Mouse (Mus musculus) MEL (cell line): ENCODE data around the gene Sapcd2. TPM values are rescaled to one million over a fixed set of nuclear protein-coding genes. Genes with fewer than 3 reads are reported as not detected.

Experiments used
- DNase-seq: peaks from one replicate; pipeline ENCODE4 v3.0.0; 2011; ENCODE audit warnings: low read depth, low spot score
- H3K27ac ChIP-seq: 2 replicates; pipeline ENCODE4 v1.5.1; 2012; ENCODE audit warnings: low read depth, mild to moderate bottlenecking, control low read depth, low read length, moderate library complexity; ENCODE audit not compliant: control insufficient read depth
- H3K27me3 ChIP-seq, 2 experiments: fragments of 150-350 bp in 1 of 2; sonication (generic) in 1 of 2; 2 replicates each; pipeline ENCODE4 v1.6.1; 2012; ENCODE audit warnings: low read length in 2 of 2, mild to moderate bottlenecking in 2 of 2, improper control_type of control experiment in 1 of 2, moderate library complexity in 1 of 2; ENCODE audit not compliant: insufficient read depth in 2 of 2, control insufficient read depth in 1 of 2
- H3K36me3 ChIP-seq, 2 experiments: 2 replicates each; pipeline ENCODE4 v1.6.1; 2012 to 2014; ENCODE audit warnings: low read length in 2 of 2, improper control_type of control experiment in 1 of 2, inconsistent platforms in 1 of 2, mild to moderate bottlenecking in 1 of 2; ENCODE audit not compliant: insufficient read depth in 2 of 2, control insufficient read depth in 1 of 2
- H3K4me1 ChIP-seq, 2 experiments: fragments of 150-350 bp in 1 of 2; sonication (generic) in 1 of 2; 2 replicates each; pipeline ENCODE4 v1.6.1; 2012; ENCODE audit warnings: low read length in 2 of 2, improper control_type of control experiment in 1 of 2, mild to moderate bottlenecking in 1 of 2; ENCODE audit not compliant: insufficient read depth in 2 of 2, control insufficient read depth in 1 of 2
- H3K4me3 ChIP-seq, 2 experiments: fragments of 150-350 bp in 1 of 2; sonication (generic) in 1 of 2; 2 replicates each; pipeline ENCODE4 v1.5.1; 2012; ENCODE audit warnings: low read depth in 2 of 2, low read length in 2 of 2, mild to moderate bottlenecking in 2 of 2, moderate library complexity in 2 of 2, control low read depth in 1 of 2, improper control_type of control experiment in 1 of 2; ENCODE audit not compliant: control insufficient read depth in 1 of 2, insufficient read depth in 1 of 2
- H3K79me2 ChIP-seq: 2 replicates; pipeline ENCODE4 v1.6.1; 2012; ENCODE audit warnings: mild to moderate bottlenecking, low read length, moderate library complexity; ENCODE audit not compliant: control insufficient read depth, poor library complexity, insufficient read depth
- H3K9ac ChIP-seq: 2 replicates; pipeline ENCODE4 v1.6.1; 2012; ENCODE audit warnings: low read depth, mild to moderate bottlenecking, control low read depth, low read length, moderate library complexity; ENCODE audit not compliant: control insufficient read depth, poor library complexity, severe bottlenecking
- H3K9me3 ChIP-seq: fragments of 150-350 bp; sonication (generic); replicated peaks from 2 replicates; pipeline ENCODE4 v1.6.1; 2012; ENCODE audit warnings: mild to moderate bottlenecking, low read length, improper control_type of control experiment, moderate library complexity; ENCODE audit not compliant: insufficient read depth
- BHLHE40 ChIP-seq: IDR thresholded peaks from 2 replicates; pipeline ENCODE4 v1.6.1; 2012; ENCODE audit warnings: low read depth, mild to moderate bottlenecking, inconsistent platforms, low read length, improper control_type of control experiment, borderline replicate concordance
- CHD1 ChIP-seq: IDR thresholded peaks from 2 replicates; pipeline ENCODE4 v1.6.1; 2012; ENCODE audit warnings: low read depth, mild to moderate bottlenecking, inconsistent platforms, low read length, improper control_type of control experiment
- CTCF ChIP-seq, 3 experiments: IDR thresholded peaks in 2 of 3; conservative IDR thresholded peaks in 1 of 3; 2 replicates each; pipeline ENCODE4 v1.5.1; 2011 to 2012; ENCODE audit warnings: low read length in 3 of 3, low read depth in 2 of 3, mild to moderate bottlenecking in 2 of 3, improper control_type of control experiment in 1 of 3, inconsistent platforms in 1 of 3, mixed read lengths in 1 of 3, moderate library complexity in 1 of 3; ENCODE audit not compliant: control insufficient read depth in 1 of 3, insufficient read depth in 1 of 3, poor library complexity in 1 of 3, severe bottlenecking in 1 of 3
- EP300 ChIP-seq, 2 experiments: IDR thresholded peaks; 2 replicates each; pipeline ENCODE4 v1.6.1; 2011; ENCODE audit warnings: improper control_type of control experiment in 2 of 2, low read length in 2 of 2, low read depth in 1 of 2, mild to moderate bottlenecking in 1 of 2
- ETS1 ChIP-seq: IDR thresholded peaks from 2 replicates; pipeline ENCODE4 v1.6.1; 2012; ENCODE audit warnings: low read depth, mild to moderate bottlenecking, inconsistent platforms, low read length, improper control_type of control experiment, moderate library complexity
- GABPA ChIP-seq: IDR thresholded peaks from 2 replicates; pipeline ENCODE4 v1.6.1; 2012; ENCODE audit warnings: low read depth, mild to moderate bottlenecking, inconsistent platforms, low read length, improper control_type of control experiment, moderate library complexity
- GATA1 ChIP-seq: IDR thresholded peaks from 2 replicates; pipeline ENCODE4 v1.6.1; 2011; ENCODE audit warnings: low read depth, low read length, improper control_type of control experiment
- HCFC1 ChIP-seq: IDR thresholded peaks from 2 replicates; pipeline ENCODE4 v1.6.1; 2012; ENCODE audit warnings: low read depth, mild to moderate bottlenecking, inconsistent platforms, low read length, improper control_type of control experiment, moderate library complexity
- KAT2A ChIP-seq: conservative IDR thresholded peaks from 2 replicates; pipeline ENCODE4 v1.6.1; 2012; ENCODE audit warnings: low read depth, low read length, improper control_type of control experiment, inconsistent platforms
- MAZ ChIP-seq: IDR thresholded peaks from 2 replicates; pipeline ENCODE4 v1.6.1; 2012; ENCODE audit warnings: low read depth, mild to moderate bottlenecking, inconsistent platforms, low read length, improper control_type of control experiment
- MXI1 ChIP-seq: IDR thresholded peaks from 2 replicates; pipeline ENCODE4 v1.6.1; 2011; ENCODE audit warnings: mild to moderate bottlenecking, low read depth, low read length, improper control_type of control experiment
- MYB ChIP-seq: IDR thresholded peaks from 2 replicates; pipeline ENCODE4 v1.6.1; 2011; ENCODE audit warnings: mild to moderate bottlenecking, low read depth, low read length, improper control_type of control experiment
- MYC ChIP-seq: IDR thresholded peaks from 2 replicates; pipeline ENCODE4 v1.6.1; 2011; ENCODE audit warnings: low read depth, mild to moderate bottlenecking, low read length, improper control_type of control experiment, moderate library complexity
- NELFE ChIP-seq: IDR thresholded peaks from 2 replicates; pipeline ENCODE4 v1.6.1; 2011; ENCODE audit warnings: low read depth, low read length, improper control_type of control experiment
- POLR2A ChIP-seq, 2 experiments: IDR thresholded peaks; 2 replicates each; pipeline ENCODE4 v1.6.1; 2011 to 2012; ENCODE audit warnings: low read length in 2 of 2, mild to moderate bottlenecking in 2 of 2, control low read depth in 1 of 2, improper control_type of control experiment in 1 of 2, low read depth in 1 of 2, moderate library complexity in 1 of 2; ENCODE audit not compliant: control insufficient read depth in 1 of 2, insufficient read depth in 1 of 2, poor library complexity in 1 of 2
- POLR2AphosphoS2 ChIP-seq: IDR thresholded peaks from 2 replicates; pipeline ENCODE4 v1.6.1; 2011; ENCODE audit warnings: low read length, improper control_type of control experiment
- POLR2AphosphoS5 ChIP-seq: IDR thresholded peaks from 2 replicates; pipeline ENCODE4 v1.6.1; 2012; ENCODE audit warnings: low read depth, borderline replicate concordance, mild to moderate bottlenecking, inconsistent platforms, low read length, moderate library complexity, mixed read lengths
- RCOR1 ChIP-seq: IDR thresholded peaks from 2 replicates; pipeline ENCODE4 v1.6.1; 2012; ENCODE audit warnings: low read depth, mild to moderate bottlenecking, inconsistent platforms, low read length, improper control_type of control experiment
- SIN3A ChIP-seq: IDR thresholded peaks from 2 replicates; pipeline ENCODE4 v1.6.1; 2012; ENCODE audit warnings: low read length, improper control_type of control experiment, inconsistent platforms
- SMC3 ChIP-seq: IDR thresholded peaks from 2 replicates; pipeline ENCODE4 v1.6.1; 2011; ENCODE audit warnings: low read depth, low read length, improper control_type of control experiment
- TAL1 ChIP-seq: IDR thresholded peaks from 2 replicates; pipeline ENCODE4 v1.6.1; 2012; ENCODE audit warnings: mild to moderate bottlenecking, inconsistent platforms, low read length, moderate library complexity, mixed read lengths
- TBP ChIP-seq: IDR thresholded peaks from 2 replicates; pipeline ENCODE4 v1.8.0; 2011; ENCODE audit warnings: low read depth, low read length, improper control_type of control experiment
- TCF12 ChIP-seq: IDR thresholded peaks from 2 replicates; pipeline ENCODE4 v1.6.1; 2014; ENCODE audit warnings: low read depth, mild to moderate bottlenecking, inconsistent platforms, low read length, improper control_type of control experiment, moderate library complexity
- UBTF ChIP-seq: IDR thresholded peaks from 2 replicates; pipeline ENCODE4 v1.6.1; 2012; ENCODE audit warnings: low read depth, mild to moderate bottlenecking, inconsistent platforms, low read length, improper control_type of control experiment, moderate library complexity, borderline replicate concordance; ENCODE audit not compliant: insufficient read depth
- USF1 ChIP-seq: IDR thresholded peaks from 2 replicates; pipeline ENCODE4 v1.6.1; 2014; ENCODE audit warnings: low read depth, mild to moderate bottlenecking, inconsistent platforms, low read length, improper control_type of control experiment, moderate library complexity
- USF2 ChIP-seq, 2 experiments: IDR thresholded peaks; 2 replicates each; pipeline ENCODE4 v1.6.1; 2011 to 2012; ENCODE audit warnings: improper control_type of control experiment in 2 of 2, low read length in 2 of 2, borderline replicate concordance in 1 of 2, inconsistent platforms in 1 of 2, low read depth in 1 of 2, mild to moderate bottlenecking in 1 of 2; ENCODE audit not compliant: insufficient read depth in 1 of 2
- ZKSCAN1 ChIP-seq: IDR thresholded peaks from 2 replicates; pipeline ENCODE4 v1.6.1; 2012; ENCODE audit warnings: low read depth, mild to moderate bottlenecking, inconsistent platforms, low read length, improper control_type of control experiment, moderate library complexity
- ZMIZ1 ChIP-seq: IDR thresholded peaks from 2 replicates; pipeline ENCODE4 v1.6.1; 2012; ENCODE audit warnings: low read depth, mild to moderate bottlenecking, inconsistent platforms, low read length, improper control_type of control experiment, moderate library complexity
- ZNF384 ChIP-seq: IDR thresholded peaks from 2 replicates; pipeline ENCODE4 v1.6.1; 2012; ENCODE audit warnings: low read depth, mild to moderate bottlenecking, inconsistent platforms, low read length, improper control_type of control experiment
- polyA plus RNA-seq, 2 experiments: library from polyadenylated mRNA; stranded (reverse) in 1 of 2; unstranded in 1 of 2; fragments of >175 nt in 1 of 2; fragments of >200 nt in 1 of 2; gene quantifications; 2 replicates each; pipeline versions ENCODE4 v1.2.1 to v1.2.4; 2012; ENCODE audit warnings: low replicate concordance in 2 of 2, low read depth in 1 of 2; ENCODE audit not compliant: insufficient read length in 2 of 2, insufficient read depth in 1 of 2, missing spikeins in 1 of 2
- total RNA-seq: library from RNA; depleted of rRNA; stranded (reverse); fragments of 300-350 nt; gene quantifications from 2 replicates; pipeline ENCODE4 v1.2.3, GENCODE M21; 2012

Gene Sapcd2
- total and polyA plus RNA-seq, 3 experiments = 51.9 to 58.2 TPM; not detected in 1

- Histone ChIP-seq H3K4me1 (peaks cover 3 to 11% of the 10 kb centered on the region in 2 experiments; a peak in 3 of 4 replicates), H3K9ac (peak overlapping the region; percentile 68), H3K9me3 (no peaks in the 10 kb centered on the region), H3K79me2 (no peaks in the 10 kb centered on the region), H3K27me3 (no peaks in the 10 kb centered on the region), H3K36me3 (peaks cover 0 to 3% of the 10 kb centered on the region in 2 experiments; a peak in 2 of 4 replicates)
- TF ChIP-seq ETS1 (no peak), MYB (no peak), SMC3 (no peak), USF2 (IDR thresholded peaks at IDR 0.05; ENCODE audit: borderline replicate concordance in 1 of 2, insufficient read depth in 1 of 2, low read depth in 1 of 2, low read length in 2 of 2) (no peak), MAZ (no peak), CTCF (IDR thresholded peaks at IDR 0.05 in 2 of 3, conservative IDR thresholded peaks at IDR 0.05 in 1 of 3; ENCODE audit: control insufficient read depth in 1 of 3, insufficient read depth in 1 of 3, low read depth in 2 of 3, low read length in 3 of 3, poor library complexity in 1 of 3, severe bottlenecking in 1 of 3) (no peak), MXI1 (no peak), TBP (no peak), ZNF384 (no peak), SIN3A (no peak), CHD1 (no peak)
- TF ChIP-seq, all 39 proteins: peak for 0
- Histone ChIP-seq H3K27ac (no peak overlapping the region), H3K4me3 (peak overlapping the region; percentile 76 to 91)
- no peak for DNase-seq
Observed at GRCm38 (mm10) chr2:25364761-25365090, 7.4 kb upstream of the Sapcd2 start.

- 0 out of 2 replicates have a peak within 1 kb of the TSS, but pooled peaks have one; percentile 19 for H3K27ac ChIP-seq
- peaks cover 0 to 3% of the 10 kb centered on the region in 2 experiments; a peak in 2 of 4 replicates for H3K36me3 ChIP-seq
- H3K27me3 ChIP-seq = no peaks in the 10 kb centered on the region
- H3K4me3 ChIP-seq = peak within 1 kb of the TSS; percentile 76 to 91
- no peaks in the 10 kb centered on the region for H3K9me3 ChIP-seq
- H3K79me2 ChIP-seq = no peaks in the 10 kb centered on the region
- peak within 1 kb of the TSS; percentile 68 for H3K9ac ChIP-seq
- H3K4me1 ChIP-seq = peaks cover 5 to 13% of the 10 kb centered on the region in 2 experiments
- DNase-seq = peak; percentile 66
- TF ChIP-seq USF2 (IDR thresholded peaks at IDR 0.05; ENCODE audit: borderline replicate concordance in 1 of 2, insufficient read depth in 1 of 2, low read depth in 1 of 2, low read length in 2 of 2) (0 out of 4 replicates have a peak, but pooled peaks of 1 of the 2 experiments have one; percentile 39), GATA1 (no peak), TAL1 (0 out of 2 replicates have a peak, but pooled peaks have one; percentile 6), POLR2AphosphoS2 (no peak), NELFE (peak; percentile 56), TCF12 (no peak; the same call in 1 of the 2 replicates), MYC (no peak), ZMIZ1 (no peak), MXI1 (peak; percentile 44; the same call in 1 of the 2 replicates), POLR2A (IDR thresholded peaks at IDR 0.05; ENCODE audit: control insufficient read depth in 1 of 2, insufficient read depth in 1 of 2, low read depth in 1 of 2, low read length in 2 of 2, poor library complexity in 1 of 2) (peak; percentile 55 to 73; a peak in 3 of 4 replicates), HCFC1 (0 out of 2 replicates have a peak, but pooled peaks have one; percentile 19), EP300 (IDR thresholded peaks at IDR 0.05; ENCODE audit: low read depth in 1 of 2, low read length in 2 of 2) (no peak), SIN3A (no peak), USF1 (peak; percentile 78), MYB (no peak), POLR2AphosphoS5 (no peak), ZKSCAN1 (no peak), MAZ (no peak), GABPA (no peak), RCOR1 (no peak), UBTF (no peak), ETS1 (0 out of 2 replicates have a peak, but pooled peaks have one; percentile 10), KAT2A (no peak), BHLHE40 (peak; percentile 89)
Observed at GRCm38 (mm10) chr2:25365091-25365761, 6.9 kb upstream of the Sapcd2 start, which contains the start of gene Uap1l1. Uap1l1 (minus strand) TSS chr2:25365682.
